Mouse (Mus musculus): ENCODE data around the gene Dnajc5. TPM values are rescaled to one million over a fixed set of nuclear protein-coding genes. Genes with fewer than 3 reads are reported as not detected.
A peak's percentile ranks its signal among the peaks of the same experiment; 100 is the strongest.

Dnajc5 gene
- 30.8 and 38.6 TPM in 2 replicates for polyA plus RNA-seq (2012; ENCODE audit: insufficient read depth, insufficient read length, missing spikeins)

DNA sequence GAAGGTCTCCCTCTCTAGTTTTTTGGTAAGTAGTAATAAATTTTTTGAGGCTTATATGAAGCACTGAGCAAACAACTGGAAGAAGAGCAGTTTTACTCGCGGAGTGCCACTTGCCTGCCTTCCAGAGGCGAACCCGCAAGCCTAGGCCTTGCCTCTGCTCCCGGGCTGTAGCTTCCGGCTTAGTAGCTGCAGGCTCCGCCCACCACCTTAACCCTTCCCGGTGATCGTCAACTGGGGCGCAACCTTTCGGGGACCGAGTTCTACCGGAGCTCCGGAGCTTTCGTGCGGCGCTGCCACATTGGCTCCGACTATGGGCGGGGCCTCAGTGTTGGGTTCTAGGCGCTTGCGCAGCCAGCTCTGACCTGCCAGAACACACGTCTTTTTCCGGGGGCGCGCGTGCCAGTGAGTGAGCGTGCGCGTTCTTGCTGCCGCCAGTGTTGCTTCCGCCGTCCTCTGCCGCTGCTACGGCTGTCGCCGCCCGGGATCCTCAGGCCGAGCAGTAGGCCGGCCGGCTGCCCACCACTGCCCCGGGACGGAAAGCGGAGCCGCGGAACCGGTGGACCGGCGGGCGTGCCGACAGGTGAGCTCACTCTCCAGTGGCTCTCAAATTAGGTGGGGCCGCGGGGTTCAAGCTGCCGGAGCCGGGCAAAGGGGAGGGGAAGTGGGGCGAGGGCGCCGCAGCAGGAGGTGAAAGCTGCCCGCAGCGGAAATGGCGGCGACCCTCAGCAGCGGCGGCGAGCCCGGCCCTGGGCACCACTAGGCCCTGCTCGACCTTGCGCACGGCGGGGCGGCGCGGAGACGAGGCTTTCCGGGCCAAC, at the start of gene Dnajc5:
TSS of gene Dnajc5 (plus strand) at position 368 of the 818 bp plus-strand sequence.
- Histone ChIP-seq H3K27ac (replicated peaks; ENCODE audit: low read depth, low read length) (peak within 1 kb of the TSS; percentile 87), H3K4me1 (ENCODE audit: control insufficient read depth, insufficient read depth, insufficient read length, low read length) (peaks cover 2% of the 10 kb centered on the region; the same call in 1 of the 2 replicates), H3K4me3 (ENCODE audit: insufficient read depth, low read depth, low read length) (peak within 1 kb of the TSS; percentile 88)

DNA sequence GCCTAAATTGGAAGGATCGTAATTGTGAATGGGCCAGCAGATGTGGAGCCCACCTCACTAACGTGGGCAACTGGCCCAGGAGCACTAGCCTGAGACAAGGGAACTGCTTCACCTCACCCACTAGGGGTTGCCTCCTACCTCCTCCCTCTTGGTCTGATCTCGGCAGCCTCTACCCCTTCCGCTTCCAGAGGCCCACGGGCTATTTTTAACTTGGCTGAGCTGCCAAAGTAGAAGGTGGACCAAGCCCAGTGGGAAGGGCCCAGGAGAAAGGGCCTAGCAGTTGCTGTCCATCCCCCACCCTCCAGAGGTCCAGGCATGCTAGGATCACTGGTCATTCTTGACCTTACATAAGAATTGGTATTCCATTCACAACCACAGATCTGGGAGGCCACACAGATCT, 49.0 kb upstream of the Dnajc5 start:
- no peak overlapping the region for H3K4me3 ChIP-seq (ENCODE audit: insufficient read depth, low read depth, low read length)
- peaks cover 35% of the 10 kb centered on the region for H3K4me1 ChIP-seq (ENCODE audit: control insufficient read depth, insufficient read depth, insufficient read length, low read length)
- peak overlapping the region; percentile 96 for H3K27ac ChIP-seq (replicated peaks; ENCODE audit: low read depth, low read length)

DNA sequence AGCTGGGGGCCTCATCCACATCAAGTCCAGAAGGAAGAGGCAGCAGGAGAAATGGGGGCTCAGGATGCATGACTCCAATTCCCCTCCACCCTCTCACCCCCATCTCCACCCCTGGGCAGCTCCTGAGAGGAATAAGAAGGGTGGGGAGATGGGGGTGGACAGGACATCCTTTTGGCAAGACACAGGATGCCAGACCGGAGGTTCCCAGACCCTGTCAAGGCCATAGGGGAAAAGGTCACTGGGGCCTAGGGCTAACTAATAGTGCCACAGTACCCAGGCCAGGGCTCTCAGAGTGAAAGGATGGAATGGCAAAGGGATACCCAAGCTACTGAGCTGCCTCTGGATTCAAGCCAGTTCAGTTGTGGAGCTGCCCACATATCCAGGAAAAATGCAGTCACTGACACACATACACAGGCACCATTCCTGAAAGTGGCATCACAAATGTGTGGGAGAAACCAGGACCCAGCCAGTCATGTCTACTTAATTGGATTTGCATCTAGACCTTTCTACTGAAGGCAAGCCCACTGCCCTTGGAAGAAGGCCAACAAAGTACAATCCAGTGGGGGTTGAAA, 47.9 kb upstream of the Dnajc5 start:
- Histone ChIP-seq H3K4me1 (ENCODE audit: control insufficient read depth, insufficient read depth, insufficient read length, low read length) (peaks cover 35% of the 10 kb centered on the region), H3K4me3 (ENCODE audit: insufficient read depth, low read depth, low read length) (no peak overlapping the region), H3K27ac (replicated peaks; ENCODE audit: low read depth, low read length) (peak overlapping the region; percentile 96)

DNA sequence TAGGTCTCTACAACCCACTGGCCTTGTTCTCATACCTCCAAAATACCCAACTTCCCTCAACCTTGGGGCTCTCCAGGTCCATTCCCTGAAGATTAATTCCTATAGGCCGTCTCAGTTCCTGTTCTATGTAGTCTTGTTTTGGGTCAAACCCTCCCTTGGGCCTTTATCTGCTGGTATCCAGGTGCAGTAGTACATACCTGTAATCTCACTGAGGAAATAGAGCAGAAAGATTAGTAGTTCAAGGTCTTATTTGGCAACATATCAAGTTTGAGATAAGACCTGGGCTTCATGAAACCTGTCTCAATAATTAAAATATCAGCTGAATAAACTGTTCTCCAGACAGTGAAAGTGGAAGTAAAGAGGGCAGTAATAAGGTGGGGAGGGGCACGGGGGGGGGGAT, 37.2 kb upstream of the Dnajc5 start:
- Histone ChIP-seq H3K27ac (replicated peaks; ENCODE audit: low read depth, low read length) (peak overlapping the region; percentile 93), H3K4me1 (ENCODE audit: control insufficient read depth, insufficient read depth, insufficient read length, low read length) (peaks cover 43% of the 10 kb centered on the region), H3K4me3 (ENCODE audit: insufficient read depth, low read depth, low read length) (0 out of 2 replicates have a peak overlapping the region, but pooled peaks have one; percentile 7)

DNA sequence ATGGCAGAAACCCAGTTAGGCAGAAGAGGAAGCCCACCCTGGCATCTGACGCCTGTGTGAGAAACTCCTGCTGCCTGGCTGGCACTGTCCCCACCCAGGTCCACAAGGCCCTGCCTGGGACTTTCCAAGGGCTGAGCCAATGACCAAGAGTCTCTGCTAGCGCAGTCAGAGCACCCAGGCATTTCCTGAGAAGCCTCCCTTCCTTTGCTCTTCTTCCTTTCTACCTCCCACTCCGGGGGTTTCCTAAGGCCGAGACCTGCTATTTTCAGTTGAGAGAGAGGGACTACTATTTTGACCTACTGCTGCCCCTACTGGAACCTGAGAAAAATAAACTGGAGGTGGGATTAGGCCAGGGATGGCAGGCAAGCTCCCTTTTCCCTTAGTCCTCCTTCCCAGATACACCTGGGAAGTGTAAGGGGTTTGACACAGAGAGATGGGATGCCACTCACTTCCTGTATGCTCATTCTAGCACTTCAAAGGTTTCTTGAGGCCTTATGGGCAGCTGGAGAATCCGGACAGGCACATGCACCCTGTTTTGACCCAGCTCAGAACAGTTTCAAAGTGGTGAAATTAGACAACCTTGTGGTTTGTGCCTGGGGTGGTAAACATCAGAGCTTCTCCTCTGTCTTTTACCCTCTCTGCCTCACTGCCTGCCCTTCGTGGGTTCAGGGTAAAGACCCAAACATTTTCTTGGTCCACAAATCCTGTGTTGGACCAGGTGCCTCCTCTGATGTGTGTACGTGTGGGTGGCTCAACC, 36.5 kb upstream of the Dnajc5 start:
- Histone ChIP-seq H3K27ac (replicated peaks; ENCODE audit: low read depth, low read length) (peak overlapping the region; percentile 93), H3K4me1 (ENCODE audit: control insufficient read depth, insufficient read depth, insufficient read length, low read length) (peaks cover 47% of the 10 kb centered on the region), H3K4me3 (ENCODE audit: insufficient read depth, low read depth, low read length) (no peak overlapping the region)

DNA sequence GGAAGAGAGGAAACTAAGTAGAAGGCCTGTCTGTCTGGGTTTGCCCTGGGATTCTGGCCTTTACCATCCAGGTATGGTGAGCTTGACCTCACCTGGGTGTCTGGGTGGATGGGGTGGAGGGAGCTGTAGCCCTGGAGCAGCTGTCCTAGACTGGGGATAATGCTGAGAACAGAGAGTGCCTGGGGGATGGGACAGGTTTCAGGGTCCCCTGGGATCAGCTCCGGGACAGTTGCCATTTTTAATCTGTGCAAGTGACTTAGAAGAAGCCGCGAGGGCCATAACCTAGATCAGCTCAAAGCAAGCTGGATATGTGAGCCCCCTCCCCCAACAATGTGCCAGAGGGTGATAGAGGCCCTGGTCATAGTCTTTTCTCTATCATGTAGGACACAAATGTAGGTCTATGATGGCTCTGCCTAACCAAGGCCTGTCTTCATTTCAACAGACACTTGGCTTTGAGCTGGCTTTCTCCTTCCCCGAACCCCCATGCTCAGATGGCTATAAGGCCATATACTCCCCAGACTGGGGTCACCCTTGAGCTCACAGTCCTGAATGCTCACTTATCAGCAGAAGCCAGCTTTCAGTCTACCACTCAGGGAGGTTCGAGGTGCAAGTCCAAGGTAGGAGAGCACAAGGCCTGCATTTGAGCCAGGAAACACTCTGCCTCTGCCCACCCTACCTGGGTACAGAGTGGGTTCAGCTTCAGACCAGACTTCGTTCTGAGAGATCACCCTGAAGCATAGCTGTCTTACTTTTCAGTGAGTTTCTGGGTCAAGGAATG, 35.6 kb upstream of the Dnajc5 start:
- H3K4me3 ChIP-seq (ENCODE audit: insufficient read depth, low read depth, low read length) = no peak overlapping the region
- peaks cover 49% of the 10 kb centered on the region for H3K4me1 ChIP-seq (ENCODE audit: control insufficient read depth, insufficient read depth, insufficient read length, low read length)
- H3K27ac ChIP-seq (replicated peaks; ENCODE audit: low read depth, low read length) = peak overlapping the region; percentile 93

DNA sequence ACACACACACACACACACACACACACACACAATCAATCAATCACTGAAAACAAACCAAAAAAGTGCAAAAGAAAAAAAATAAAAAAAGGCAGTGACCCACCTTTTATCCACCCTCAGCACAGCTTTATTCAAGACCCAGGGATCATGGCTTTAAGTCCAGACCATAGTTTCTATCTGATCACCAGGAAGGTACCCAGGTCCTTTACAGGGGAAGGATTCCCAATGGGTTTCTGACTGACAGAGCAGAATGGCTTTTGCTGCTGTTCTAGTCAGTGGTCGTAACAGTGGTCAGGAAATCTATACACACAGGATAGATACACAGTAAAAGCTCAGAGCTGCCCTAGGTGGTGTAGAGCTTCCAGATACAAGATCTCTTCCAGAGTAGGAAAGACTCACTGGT, 34.5 kb upstream of the Dnajc5 start:
- Histone ChIP-seq H3K4me3 (ENCODE audit: insufficient read depth, low read depth, low read length) (no peak overlapping the region), H3K27ac (replicated peaks; ENCODE audit: low read depth, low read length) (peak overlapping the region; percentile 93), H3K4me1 (ENCODE audit: control insufficient read depth, insufficient read depth, insufficient read length, low read length) (peaks cover 49% of the 10 kb centered on the region)

DNA sequence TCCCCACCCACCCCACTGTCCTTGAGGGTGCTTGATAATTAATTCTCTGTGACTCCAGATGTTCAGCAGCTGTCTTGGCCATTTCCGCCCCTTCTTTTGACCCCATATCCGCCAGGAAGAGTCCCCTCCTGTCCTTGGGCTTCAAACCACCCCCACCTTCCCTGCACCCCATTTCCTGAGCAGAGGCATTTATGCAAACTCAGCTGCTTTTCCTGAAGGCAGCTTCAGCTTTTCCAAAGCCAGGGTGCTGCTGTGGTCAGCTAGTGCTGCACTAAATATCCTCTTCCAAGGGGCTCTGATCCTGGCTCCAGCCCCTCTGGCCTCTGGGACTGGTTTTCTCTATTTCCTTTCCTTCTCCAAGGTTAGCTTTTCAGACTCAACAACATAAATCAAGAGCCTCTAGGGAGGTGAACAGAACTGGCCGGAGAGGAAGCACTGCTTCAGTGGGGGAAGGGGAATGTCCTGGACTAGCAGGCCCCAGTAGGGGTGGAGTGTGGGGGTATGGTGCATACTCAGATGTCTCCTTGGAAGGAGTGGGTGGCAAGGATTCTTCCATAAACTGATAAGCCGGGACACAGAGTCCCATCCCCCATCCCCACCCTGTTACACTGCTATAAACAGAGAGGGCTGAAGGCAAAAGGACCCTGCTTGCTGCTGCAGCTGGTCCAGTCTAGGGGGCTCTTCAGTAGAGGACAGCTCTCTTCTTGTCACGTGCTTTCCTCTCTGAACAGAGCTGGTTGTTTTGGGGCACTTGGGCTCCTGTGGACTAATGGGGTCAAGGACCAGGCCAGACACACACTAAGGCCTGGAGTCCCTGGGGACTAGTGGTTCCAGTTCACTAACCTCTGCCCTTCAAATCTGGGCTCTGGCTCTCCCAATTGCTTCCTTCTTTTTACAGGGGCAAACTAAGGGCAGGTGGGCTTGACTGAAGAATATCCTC, 32.7 kb upstream of the Dnajc5 start:
- Histone ChIP-seq H3K4me1 (ENCODE audit: control insufficient read depth, insufficient read depth, insufficient read length, low read length) (peaks cover 54% of the 10 kb centered on the region), H3K27ac (replicated peaks; ENCODE audit: low read depth, low read length) (peak overlapping the region; percentile 91), H3K4me3 (ENCODE audit: insufficient read depth, low read depth, low read length) (no peak overlapping the region)

DNA sequence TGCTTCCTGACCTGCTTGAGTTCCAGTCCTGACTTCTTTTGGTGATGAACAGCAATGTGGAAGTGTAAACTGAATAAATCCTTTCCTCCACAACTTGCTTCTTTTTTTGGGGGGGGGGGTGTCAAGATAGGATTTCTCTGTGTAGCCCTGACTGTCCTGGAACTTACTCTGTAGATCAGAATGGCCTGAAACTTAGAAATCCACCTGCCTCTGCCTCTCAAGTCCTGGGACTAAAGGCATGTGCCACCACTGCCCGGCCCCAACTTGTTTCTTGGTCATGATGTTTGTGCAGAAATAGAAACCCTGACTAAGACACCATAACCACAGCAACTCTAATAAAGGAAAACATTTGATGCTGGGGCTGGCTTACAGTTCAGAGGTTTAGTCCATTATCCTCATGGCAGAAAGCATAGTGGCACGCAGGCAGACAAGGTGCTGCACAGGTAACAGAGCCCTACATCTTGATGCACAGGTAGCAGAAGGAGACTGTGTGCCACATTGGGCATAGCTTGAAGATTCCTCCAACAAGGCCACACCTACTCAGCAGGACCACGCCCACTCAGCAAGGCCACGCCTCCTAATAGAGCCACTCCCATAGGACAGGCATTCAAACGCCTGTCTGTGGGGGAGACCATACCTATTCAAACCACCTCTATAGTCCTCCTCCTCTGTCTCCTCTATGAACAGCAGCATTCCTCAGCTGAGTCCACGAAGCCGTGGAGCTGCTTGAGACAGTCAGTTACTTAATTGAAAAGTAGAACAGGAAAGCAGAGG, 28.7 kb upstream of the Dnajc5 start:
- no peak overlapping the region for H3K27ac ChIP-seq (replicated peaks; ENCODE audit: low read depth, low read length)
- H3K4me3 ChIP-seq (ENCODE audit: insufficient read depth, low read depth, low read length) = no peak overlapping the region
- peaks cover 26% of the 10 kb centered on the region for H3K4me1 ChIP-seq (ENCODE audit: control insufficient read depth, insufficient read depth, insufficient read length, low read length)

DNA sequence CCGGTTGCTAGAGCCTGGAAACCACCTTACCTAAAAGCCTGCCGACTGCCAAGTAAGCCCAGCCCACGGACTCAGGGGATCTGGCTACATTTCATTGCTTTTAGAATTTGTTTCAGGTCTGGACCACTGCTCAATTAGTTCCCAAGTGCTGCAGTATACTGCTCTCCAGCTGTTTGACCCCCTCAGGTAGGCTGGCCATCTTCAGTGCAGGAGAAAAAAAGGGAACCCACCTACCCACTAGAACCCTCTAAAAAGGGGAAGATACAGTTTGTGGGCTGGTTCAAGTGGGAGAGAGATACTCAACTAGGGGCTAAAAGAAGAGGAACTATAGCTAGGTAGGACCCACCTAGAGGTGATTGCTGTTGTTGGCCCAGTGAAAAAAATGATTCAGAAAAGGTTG, 28.1 kb upstream of the Dnajc5 start:
- Histone ChIP-seq H3K4me3 (ENCODE audit: insufficient read depth, low read depth, low read length) (no peak overlapping the region), H3K4me1 (ENCODE audit: control insufficient read depth, insufficient read depth, insufficient read length, low read length) (peaks cover 20% of the 10 kb centered on the region), H3K27ac (replicated peaks; ENCODE audit: low read depth, low read length) (no peak overlapping the region)

DNA sequence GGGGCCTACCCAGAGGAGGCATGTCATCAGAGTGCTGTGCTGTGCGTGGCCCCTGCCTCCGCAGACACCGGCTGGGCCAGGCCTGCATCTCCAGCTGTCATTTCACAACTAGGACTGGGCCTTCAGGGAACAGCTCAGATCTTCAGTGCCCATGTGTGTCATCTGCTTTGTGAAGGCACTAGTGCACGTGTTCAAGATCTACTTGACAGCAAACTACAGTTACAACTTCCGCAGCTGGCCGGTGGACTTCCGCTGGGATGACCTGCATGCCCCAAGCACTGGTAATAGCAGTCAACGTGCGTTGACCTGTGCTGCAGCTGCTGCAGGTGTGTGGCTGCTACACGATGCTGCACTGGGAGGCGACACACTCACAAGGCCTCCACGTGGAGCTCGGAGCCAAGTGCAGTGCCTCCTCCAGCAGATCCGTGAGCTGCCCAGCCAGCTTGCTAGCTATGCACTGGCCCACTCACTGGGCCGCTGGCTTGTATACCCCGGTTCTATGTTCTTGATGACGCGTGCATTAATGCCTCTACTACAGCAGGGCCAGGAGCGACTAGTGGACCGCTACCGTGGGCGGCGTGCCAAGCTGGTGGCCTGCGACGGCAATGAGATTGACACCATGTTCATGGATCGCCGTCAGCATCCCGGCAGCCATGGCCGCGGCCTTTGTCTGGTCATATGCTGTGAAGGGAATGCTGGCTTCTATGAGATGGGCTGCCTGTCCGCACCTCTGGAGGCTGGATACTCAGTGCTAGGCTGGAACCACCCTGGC, 26.9 kb upstream of the Dnajc5 start, which contains the start of gene Abhd16b:
TSS of gene Abhd16b (plus strand) at position 51 of the 772 bp plus-strand sequence.
- H3K27ac ChIP-seq (replicated peaks; ENCODE audit: low read depth, low read length) = no peak within 1 kb of the TSS
- no peak within 1 kb of the TSS for H3K4me3 ChIP-seq (ENCODE audit: insufficient read depth, low read depth, low read length)
- H3K4me1 ChIP-seq (ENCODE audit: control insufficient read depth, insufficient read depth, insufficient read length, low read length) = peaks cover 9% of the 10 kb centered on the region; the same call in 1 of the 2 replicates

DNA sequence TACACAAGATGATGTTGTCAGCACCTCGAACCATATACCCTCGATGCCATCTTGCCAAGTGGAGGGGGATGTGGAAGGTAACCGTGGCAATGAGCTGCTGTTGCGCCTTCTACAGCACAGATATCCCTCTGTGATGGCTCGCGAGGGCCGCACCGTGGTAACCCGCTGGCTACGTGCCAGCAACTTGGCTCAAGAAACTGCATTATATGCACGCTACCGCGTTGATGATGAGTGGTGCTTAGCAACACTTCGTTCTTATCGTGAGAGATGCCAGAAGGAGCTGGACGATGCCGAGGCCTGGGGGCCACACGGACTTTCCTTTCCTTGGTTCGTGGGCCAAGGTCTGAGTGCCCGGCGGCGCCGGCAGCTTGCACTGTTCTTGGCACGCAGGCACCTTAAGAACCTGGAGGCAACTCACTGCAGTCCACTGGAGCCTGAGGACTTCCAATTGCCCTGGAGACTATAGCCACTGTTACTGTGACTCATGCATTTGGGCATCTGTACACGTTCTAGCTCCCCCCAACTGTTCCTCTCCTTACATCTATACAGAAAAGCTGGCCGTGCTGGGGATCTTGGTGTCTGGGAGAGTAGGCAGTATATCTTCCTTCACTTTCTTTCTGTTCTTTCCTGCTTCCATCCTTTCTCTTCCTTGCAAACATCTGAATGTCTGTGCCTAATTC, 25.9 kb upstream of the Dnajc5 start:
- no peak overlapping the region for H3K4me3 ChIP-seq (ENCODE audit: insufficient read depth, low read depth, low read length)
- H3K4me1 ChIP-seq (ENCODE audit: control insufficient read depth, insufficient read depth, insufficient read length, low read length) = peaks cover 4% of the 10 kb centered on the region; the same call in 1 of the 2 replicates

More for the DNA sequence above, 25.9 kb upstream of the Dnajc5 start:
- no peak overlapping the region for H3K27ac ChIP-seq (replicated peaks; ENCODE audit: low read depth, low read length)

Measured in brown adipose tissue, adult 24 weeks (tissue).